Mouse (Mus musculus) bone marrow macrophage, adult 2 months (primary cell): ENCODE measurements around the gene Thap7.

Experiments used
- CTCF ChIP-seq: IDR thresholded peaks from 2 replicates; pipeline ENCODE4 v1.5.1; 2012; ENCODE audit warnings: low read depth, mild to moderate bottlenecking, low read length, moderate library complexity
- POLR2A ChIP-seq: IDR thresholded peaks from 2 replicates; pipeline ENCODE4 v1.6.1; 2012; ENCODE audit warnings: mild to moderate bottlenecking, low read depth, low read length, borderline replicate concordance

DNA sequence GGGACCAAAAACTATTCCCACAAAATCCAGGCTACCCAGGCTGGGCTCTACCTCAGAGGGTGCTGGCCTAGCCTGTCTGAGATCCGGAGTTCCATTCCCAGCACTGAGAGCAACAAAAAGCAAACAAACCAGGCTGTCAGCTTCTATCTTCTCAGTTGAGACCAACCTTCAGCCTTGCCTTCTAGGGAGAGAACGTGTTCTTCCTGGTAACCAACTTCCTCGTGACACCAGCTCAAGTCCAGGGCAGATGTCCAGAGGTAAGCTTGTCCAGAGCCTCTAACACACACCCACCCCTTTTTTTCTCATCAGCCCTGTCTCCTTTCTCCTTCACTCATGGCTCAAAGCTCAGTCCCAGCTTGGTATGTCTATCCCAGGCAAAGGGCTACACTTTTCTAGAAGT is 33.8 kb upstream of the Thap7 start:
- no peak for TF ChIP-seq POLR2A
- no peak for TF ChIP-seq CTCF
